Mouse (Mus musculus) kidney, embryonic 14.5 days (tissue): ENCODE measurements at regions not wholly inside any gene's neighbourhood (a gene's known extent, or its start where the extent isn't known, plus 50 kb on each side); places are given as distances from the start of the nearest gene placed in this dataset.

Experiments used
- ATAC-seq: fragments of 200-750 bp; cut with Nextera tagmentation; 2 replicates; pipeline ENCODE4 v1.8.0; 2017; ENCODE audit warnings: moderate number of reproducible peaks, mild to moderate bottlenecking, moderate TSS enrichment, moderate library complexity; ENCODE audit not compliant: low FRiP score, low TSS enrichment
- H3K27ac ChIP-seq: fragments of 300-500 bp; sonication (generic); 2 replicates; pipeline ENCODE4 v1.5.1; 2014; ENCODE audit warnings: low read depth, mild to moderate bottlenecking, low read length, moderate library complexity, mixed read lengths
- H3K27me3 ChIP-seq: fragments of 300-500 bp; sonication (generic); 2 replicates; pipeline ENCODE4 v1.6.1; 2014; ENCODE audit warnings: mild to moderate bottlenecking, low read length; ENCODE audit not compliant: control insufficient read depth, insufficient read depth
- H3K36me3 ChIP-seq: fragments of 300-500 bp; sonication (generic); 2 replicates; pipeline ENCODE4 v1.6.1; 2014; ENCODE audit warnings: low read length, mixed read lengths; ENCODE audit not compliant: control insufficient read depth, insufficient read depth
- H3K4me1 ChIP-seq: fragments of 300-500 bp; sonication (generic); 2 replicates; pipeline ENCODE4 v1.6.1; 2014; ENCODE audit warnings: low read length, mixed read lengths; ENCODE audit not compliant: control insufficient read depth, insufficient read depth
- H3K4me2 ChIP-seq: fragments of 300-500 bp; sonication (generic); replicated peaks from 2 replicates; pipeline ENCODE4 v1.6.1; 2014; ENCODE audit warnings: low read depth, mild to moderate bottlenecking, low read length
- H3K4me3 ChIP-seq: fragments of 300-500 bp; sonication (generic); 2 replicates; pipeline ENCODE4 v1.5.1; 2014; ENCODE audit warnings: mild to moderate bottlenecking, low read length
- H3K9ac ChIP-seq: fragments of 300-500 bp; sonication (generic); 2 replicates; pipeline ENCODE4 v1.6.1; 2014; ENCODE audit warnings: low read depth, mild to moderate bottlenecking, low read length, moderate library complexity
- H3K9me3 ChIP-seq: fragments of 300-500 bp; sonication (generic); 2 replicates; pipeline ENCODE4 v1.6.1; 2016; ENCODE audit warnings: low read length; ENCODE audit not compliant: control insufficient read depth
- WGBS: fragments of 180-500 bp; shearing (Covaris S2); extraction: QIAGEN DNeasy Blood & Tissue Kit; methylation state at CpG from one replicate; pipeline ENCODE4 v1.1.7; 2014; 5-methylcytosine and 5-hydroxymethylcytosine counted together

DNA sequence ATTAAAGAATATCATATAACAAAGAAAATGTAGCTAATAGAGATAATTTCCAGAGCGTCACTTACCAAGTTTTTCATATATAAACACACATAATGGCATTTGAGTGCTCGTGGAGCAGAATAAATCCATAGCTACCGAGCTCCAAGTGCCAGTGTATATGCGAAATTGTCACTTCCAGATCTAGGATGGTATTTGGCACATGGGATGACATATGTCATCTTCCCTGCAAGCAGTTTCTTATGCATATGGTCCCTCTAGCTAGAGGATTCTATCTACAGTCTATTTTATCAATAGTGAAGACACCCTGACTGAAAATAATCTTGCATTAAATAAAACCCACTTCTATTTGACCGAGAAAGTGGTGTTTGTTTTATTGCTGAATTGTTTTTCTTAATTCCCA lies 109.6 kb upstream of the Cdh6 start:
- no peaks in the 10 kb centered on the region for H3K9me3 ChIP-seq
- H3K4me1 ChIP-seq: no peaks in the 10 kb centered on the region
- H3K4me2 ChIP-seq: no peak overlapping the region
- no peak overlapping the region for H3K9ac ChIP-seq
- 89% methylated on average over 5 of the region's 5 CpGs for WGBS
- no peak overlapping the region for H3K27ac ChIP-seq
- H3K4me3 ChIP-seq: no peak overlapping the region
- ATAC-seq: no peak
- H3K36me3 ChIP-seq: no peaks in the 10 kb centered on the region
- H3K27me3 ChIP-seq: no peaks in the 10 kb centered on the region

DNA sequence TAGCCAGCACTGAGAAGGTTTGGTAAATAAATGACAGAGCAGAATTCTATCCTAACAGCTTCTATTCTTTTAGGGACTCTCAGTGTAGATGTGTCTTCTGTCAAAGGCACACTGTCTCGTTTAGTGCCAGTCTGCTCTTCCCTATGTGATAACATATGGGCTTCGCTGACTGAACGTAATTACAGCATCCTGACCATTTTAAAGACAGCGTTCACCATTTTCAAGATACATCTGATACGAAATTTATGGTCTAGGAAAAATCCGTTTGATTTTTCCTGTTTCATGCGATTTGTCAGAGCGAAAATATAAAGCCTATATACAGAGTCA lies 103.4 kb upstream of the Cdh6 start:
- no peaks in the 10 kb centered on the region for H3K9me3 ChIP-seq
- H3K36me3 ChIP-seq: no peaks in the 10 kb centered on the region
- H3K4me2 ChIP-seq: no peak overlapping the region
- H3K9ac ChIP-seq: no peak overlapping the region
- H3K4me1 ChIP-seq: peaks cover 9% of the 10 kb centered on the region; the same call in 1 of the 2 replicates
- no peak for ATAC-seq
- no peak overlapping the region for H3K4me3 ChIP-seq
- no peak overlapping the region for H3K27ac ChIP-seq
- H3K27me3 ChIP-seq: no peaks in the 10 kb centered on the region
- WGBS: 86% methylated on average over 8 of the region's 8 CpGs

DNA sequence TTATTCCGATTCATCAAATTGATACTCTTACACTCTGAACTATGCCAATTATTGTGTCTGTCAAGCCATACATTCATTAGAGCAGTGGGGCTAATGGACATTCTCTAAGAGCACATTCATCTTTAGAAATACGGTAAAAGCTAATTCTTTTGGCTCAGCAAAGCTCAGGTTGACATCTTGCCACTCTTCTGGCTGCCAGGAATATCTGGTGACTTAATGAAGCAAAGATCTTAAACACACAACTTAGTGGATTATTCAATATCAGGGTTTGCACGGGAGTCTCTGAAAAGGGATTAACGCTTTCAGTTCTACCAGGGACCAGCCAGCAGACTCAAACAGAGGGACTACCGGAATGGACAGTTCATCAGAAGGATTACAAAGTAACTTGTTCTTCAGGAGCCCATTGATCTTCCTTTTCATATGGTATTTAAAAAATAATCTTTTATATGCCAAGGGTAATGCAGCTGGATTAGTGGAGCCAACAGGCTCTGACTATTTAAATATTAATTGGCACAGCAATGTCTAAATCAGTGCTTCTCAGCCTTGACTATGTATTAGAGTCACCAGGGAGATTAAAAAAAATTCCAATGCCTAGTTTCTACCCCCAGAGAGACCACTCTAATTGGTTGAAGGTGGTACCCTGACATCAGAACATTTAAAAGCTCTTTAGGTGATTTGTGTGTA lies 102.9 kb upstream of the Cdh6 start:
- no peak overlapping the region for H3K9ac ChIP-seq
- peaks cover 9% of the 10 kb centered on the region; the same call in 1 of the 2 replicates for H3K4me1 ChIP-seq
- no peak overlapping the region for H3K27ac ChIP-seq
- no peak overlapping the region for H3K4me3 ChIP-seq
- no peaks in the 10 kb centered on the region for H3K36me3 ChIP-seq
- no peak overlapping the region for H3K4me2 ChIP-seq
- ATAC-seq: no peak
- 77% methylated on average over 5 of the region's 5 CpGs for WGBS
- no peaks in the 10 kb centered on the region for H3K27me3 ChIP-seq
- no peaks in the 10 kb centered on the region for H3K9me3 ChIP-seq

DNA sequence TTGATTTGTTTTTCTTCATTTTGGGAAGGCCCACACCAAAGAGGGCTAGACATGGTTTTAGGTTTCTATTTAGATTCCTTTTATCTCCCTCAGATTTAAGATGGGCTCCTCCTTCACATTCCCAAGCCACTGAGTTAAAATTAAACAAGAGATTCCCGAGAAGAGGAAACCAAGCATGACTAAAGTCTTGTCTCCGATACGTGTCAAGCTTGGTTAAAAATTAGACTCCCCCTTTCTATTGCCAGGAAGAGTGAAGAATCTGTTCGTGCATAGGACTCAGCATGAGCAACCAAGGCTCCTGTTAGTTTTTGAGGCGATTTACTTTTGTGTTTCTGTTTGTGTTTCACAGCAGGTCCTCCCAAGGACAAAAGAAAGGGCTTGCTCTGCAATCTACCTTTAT lies 101.9 kb upstream of the Cdh6 start:
- peak overlapping the region; percentile 59; the same call in 1 of the 2 replicates for H3K27ac ChIP-seq
- H3K36me3 ChIP-seq: no peaks in the 10 kb centered on the region
- no peaks in the 10 kb centered on the region for H3K27me3 ChIP-seq
- H3K4me3 ChIP-seq: no peak overlapping the region
- WGBS: 9% methylated on average over 5 of the region's 5 CpGs
- no peak overlapping the region for H3K9ac ChIP-seq
- peaks cover 9% of the 10 kb centered on the region; the same call in 1 of the 2 replicates for H3K4me1 ChIP-seq
- no peaks in the 10 kb centered on the region for H3K9me3 ChIP-seq
- H3K4me2 ChIP-seq: no peak overlapping the region
- peak; percentile 87 for ATAC-seq

DNA sequence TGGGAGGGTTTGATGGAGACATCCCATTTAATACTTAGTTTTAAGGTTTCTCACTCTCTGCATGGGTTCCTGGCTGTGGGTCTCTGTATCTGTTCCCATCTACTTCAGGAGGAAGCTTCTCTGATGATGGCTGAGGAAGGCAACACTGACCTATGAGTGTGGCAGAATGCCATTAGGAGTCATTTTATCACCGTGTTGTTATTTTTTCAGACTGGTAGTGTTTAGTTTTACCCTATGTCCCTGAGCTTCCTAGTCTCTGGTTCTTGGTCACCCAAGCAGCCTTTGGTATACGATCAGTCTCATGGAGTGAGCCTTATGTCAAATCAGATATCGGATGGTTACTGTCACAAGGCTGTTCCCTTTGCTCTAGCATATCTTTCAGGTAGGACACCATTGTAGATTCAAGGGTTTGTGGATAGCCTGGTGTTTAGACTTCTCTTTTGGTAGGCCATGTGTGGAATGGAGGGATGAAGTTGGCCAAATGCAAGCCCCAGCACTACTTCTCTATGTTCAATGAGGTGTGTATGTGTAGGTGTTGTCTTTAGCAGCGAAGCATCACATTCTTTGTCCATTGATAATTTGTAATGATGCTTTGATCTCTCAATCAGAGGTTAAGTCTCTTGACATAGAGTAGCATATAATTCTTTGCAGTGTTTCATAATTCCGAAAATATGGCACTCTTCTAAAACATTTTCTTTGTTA lies 101.0 kb upstream of the Cdh6 start:
- no peak overlapping the region for H3K4me2 ChIP-seq
- peaks cover 9% of the 10 kb centered on the region; the same call in 1 of the 2 replicates for H3K4me1 ChIP-seq
- H3K36me3 ChIP-seq: no peaks in the 10 kb centered on the region
- no peaks in the 10 kb centered on the region for H3K27me3 ChIP-seq
- WGBS: 73% methylated on average over 5 of the region's 5 CpGs
- H3K9ac ChIP-seq: no peak overlapping the region
- no peak overlapping the region for H3K4me3 ChIP-seq
- ATAC-seq: peak; percentile 77
- no peaks in the 10 kb centered on the region for H3K9me3 ChIP-seq
- 0 out of 2 replicates have a peak overlapping the region, but pooled peaks have one; percentile 37 for H3K27ac ChIP-seq

DNA sequence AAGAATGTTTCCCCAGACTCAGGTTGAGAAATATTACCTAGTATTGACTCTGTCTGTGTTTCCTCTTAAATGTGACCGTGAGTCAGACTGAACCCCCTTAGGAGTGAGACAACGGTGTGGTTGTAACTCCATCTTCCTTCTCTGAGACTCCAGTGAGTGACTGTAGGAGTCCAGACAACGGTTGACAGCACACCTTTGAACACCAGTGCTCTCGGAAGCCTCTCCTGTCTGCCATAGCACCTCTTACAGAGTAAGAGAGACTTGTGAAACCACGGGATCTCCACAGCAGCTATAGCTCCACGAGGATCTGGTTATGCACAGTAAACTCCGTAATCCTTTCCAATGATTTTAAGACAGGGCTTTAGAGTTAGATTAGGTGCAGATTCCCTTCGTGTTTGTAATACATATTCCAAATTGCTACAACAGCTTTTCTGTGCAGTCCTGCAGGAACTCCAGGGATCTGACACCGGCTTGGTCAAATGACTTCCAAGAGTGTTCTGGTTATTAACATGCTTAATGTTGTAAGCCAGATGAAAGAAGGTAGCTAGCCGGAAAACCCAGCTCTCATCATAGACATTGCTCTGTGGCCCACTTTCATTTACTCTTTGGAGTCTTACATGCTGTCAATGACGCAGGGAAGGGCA lies 72.7 kb upstream of the Cdh6 start:
- no peak for ATAC-seq
- H3K4me3 ChIP-seq: no peak overlapping the region
- no peaks in the 10 kb centered on the region for H3K27me3 ChIP-seq
- H3K27ac ChIP-seq: no peak overlapping the region
- 93% methylated on average over 11 of the region's 11 CpGs for WGBS
- no peaks in the 10 kb centered on the region for H3K36me3 ChIP-seq
- H3K4me2 ChIP-seq: no peak overlapping the region
- no peaks in the 10 kb centered on the region for H3K9me3 ChIP-seq
- no peaks in the 10 kb centered on the region for H3K4me1 ChIP-seq
- no peak overlapping the region for H3K9ac ChIP-seq

DNA sequence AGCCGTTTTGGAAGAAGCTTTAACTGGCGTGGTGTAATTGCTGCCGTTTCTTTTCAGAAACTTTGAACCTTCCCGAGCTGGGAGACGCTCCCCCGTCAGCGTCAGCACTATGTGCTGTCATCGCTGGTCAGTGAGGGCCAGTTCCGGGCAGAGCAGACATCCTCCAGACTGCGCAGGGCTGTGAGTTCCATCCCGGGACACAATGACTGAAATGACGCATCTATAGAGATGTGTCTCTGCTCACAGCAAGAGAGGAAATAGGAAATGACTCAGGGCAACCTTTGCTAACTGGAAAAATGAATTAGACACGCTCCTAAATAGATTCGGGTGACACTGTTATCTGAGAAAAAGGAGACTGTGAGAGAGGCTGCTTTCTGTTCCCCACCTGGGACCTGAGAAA lies 70.8 kb upstream of the Cdh6 start:
- Histone ChIP-seq H3K27me3 (no peaks in the 10 kb centered on the region), H3K9me3 (no peaks in the 10 kb centered on the region), H3K9ac (no peak overlapping the region), H3K4me3 (no peak overlapping the region), H3K27ac (no peak overlapping the region), H3K4me1 (no peaks in the 10 kb centered on the region), H3K36me3 (no peaks in the 10 kb centered on the region), H3K4me2 (no peak overlapping the region)
- ATAC-seq: peak; percentile 79
- 27% methylated on average over 14 of the region's 14 CpGs for WGBS

DNA sequence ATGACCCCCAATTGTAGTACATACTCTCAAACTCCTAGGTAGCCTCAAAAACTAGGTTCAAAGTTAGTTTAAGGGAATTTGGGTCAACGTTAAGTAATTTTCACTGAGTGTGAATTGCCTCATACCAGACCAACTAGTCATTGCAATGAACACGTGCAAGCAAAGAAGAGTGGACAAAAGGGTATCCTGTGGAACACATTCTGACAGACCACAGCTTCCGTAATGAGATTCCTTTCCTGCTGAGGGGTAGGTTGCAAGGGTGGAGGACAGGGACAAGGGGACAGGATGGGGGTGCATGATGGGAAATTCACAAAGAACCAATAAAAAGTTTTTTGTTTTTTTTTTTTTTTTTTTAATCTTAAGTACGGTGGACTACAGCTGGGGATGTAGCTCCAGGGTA lies 70.1 kb upstream of the Cdh6 start:
- Histone ChIP-seq H3K9ac (no peak overlapping the region), H3K9me3 (no peaks in the 10 kb centered on the region), H3K4me2 (no peak overlapping the region), H3K4me3 (no peak overlapping the region), H3K4me1 (no peaks in the 10 kb centered on the region), H3K27me3 (no peaks in the 10 kb centered on the region), H3K27ac (no peak overlapping the region), H3K36me3 (no peaks in the 10 kb centered on the region)
- 76% methylated on average over 4 of the region's 4 CpGs for WGBS
- ATAC-seq: no peak

DNA sequence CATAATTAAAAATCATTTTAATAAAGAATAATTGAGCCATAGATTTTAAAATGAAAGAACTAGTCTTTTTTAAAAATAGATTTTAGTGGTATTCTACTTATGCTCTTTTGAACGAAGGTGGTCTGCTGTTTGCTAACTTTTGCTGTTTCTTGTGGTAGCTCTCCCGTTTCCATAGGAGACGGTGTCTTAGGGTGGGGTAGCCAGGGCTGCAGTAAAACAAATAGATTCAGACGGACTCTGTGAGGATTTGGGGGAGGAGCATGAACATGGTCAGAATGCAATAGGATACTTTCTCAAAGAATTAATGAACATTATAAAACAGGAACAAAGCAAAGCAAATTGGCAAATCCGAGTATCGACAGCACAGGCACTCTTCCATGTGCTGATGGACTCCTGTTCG lies 67.5 kb upstream of the Cdh6 start:
- Histone ChIP-seq H3K4me3 (no peak overlapping the region), H3K4me2 (no peak overlapping the region), H3K9me3 (no peaks in the 10 kb centered on the region), H3K4me1 (no peaks in the 10 kb centered on the region), H3K36me3 (no peaks in the 10 kb centered on the region), H3K27me3 (no peaks in the 10 kb centered on the region), H3K27ac (no peak overlapping the region), H3K9ac (no peak overlapping the region)
- ATAC-seq: no peak
- 75% methylated on average over 7 of the region's 7 CpGs for WGBS
